Mouse (Mus musculus): ENCODE data around the gene Hbq1a. TPM values are rescaled to one million over a fixed set of nuclear protein-coding genes. Genes with fewer than 3 reads are reported as not detected.
"Not testable (repeated sequence)": the region's sequence is repeated elsewhere in the genome, so short reads cannot be mapped to it uniquely, and the experiment has no call there.

The Hbq1a gene
- not detected for polyA plus RNA-seq (2017; shearing (Covaris generic))

- not testable (repeated sequence) for ATAC-seq
These were observed at the start of gene Hbq1a for GRCm38 (mm10) chr11:32299865-32300264. Hbq1a (plus strand) TSS chr11:32300069.

- ATAC-seq = no peak
These were observed 48.7 kb upstream of the Hbq1a start for GRCm38 (mm10) chr11:32250880-32251763.

GRCm38 (mm10) chr11:32253121-32253520, 46.7 kb upstream of the Hbq1a start:
- ATAC-seq = no peak

- no peak for ATAC-seq
These were observed 43.7 kb upstream of the Hbq1a start for GRCm38 (mm10) chr11:32256146-32256545.

- no peak for ATAC-seq
These were observed 43.3 kb upstream of the Hbq1a start for GRCm38 (mm10) chr11:32256566-32256965.

GRCm38 (mm10) chr11:32262674-32263415, 37.0 kb upstream of the Hbq1a start:
- ATAC-seq = no peak

- ATAC-seq = no peak
These were observed 34.6 kb upstream of the Hbq1a start for GRCm38 (mm10) chr11:32265117-32265738.

- ATAC-seq = no peak
These were observed 33.7 kb upstream of the Hbq1a start for GRCm38 (mm10) chr11:32266194-32266593.

- no peak for ATAC-seq
These were observed 33.1 kb upstream of the Hbq1a start for GRCm38 (mm10) chr11:32266776-32267175.

- peak; percentile 96 for ATAC-seq
These were observed 32.5 kb upstream of the Hbq1a start, which contains the start of gene Nprl3 for GRCm38 (mm10) chr11:32267188-32267884. Nprl3 (minus strand) TSS chr11:32267707.

- ATAC-seq = no peak
These were observed 31.9 kb upstream of the Hbq1a start for GRCm38 (mm10) chr11:32267964-32268363.

GRCm38 (mm10) chr11:32268952-32269351, 30.9 kb upstream of the Hbq1a start:
- ATAC-seq = no peak

- no peak for ATAC-seq
These were observed 28.7 kb upstream of the Hbq1a start for GRCm38 (mm10) chr11:32271178-32271577.

- ATAC-seq = no peak
These were observed 23.5 kb upstream of the Hbq1a start, which contains the start of gene Hba-x for GRCm38 (mm10) chr11:32276347-32276746. Hba-x (plus strand) TSS chr11:32276400.

GRCm38 (mm10) chr11:32277736-32278457, 22.0 kb upstream of the Hbq1a start:
- no peak for ATAC-seq

- no peak for ATAC-seq
These were observed 21.4 kb upstream of the Hbq1a start for GRCm38 (mm10) chr11:32278458-32278957.

- no peak for ATAC-seq
These were observed 19.2 kb upstream of the Hbq1a start for GRCm38 (mm10) chr11:32280646-32281045.

- no peak for ATAC-seq
These were observed 18.3 kb upstream of the Hbq1a start for GRCm38 (mm10) chr11:32281416-32282144.

- ATAC-seq = not testable (repeated sequence)
These were observed 16.6 kb upstream of the Hbq1a start, which contains the start of gene Hba-a1 for GRCm38 (mm10) chr11:32283091-32283777. Hba-a1 (plus strand) TSS chr11:32283511.

- not testable (repeated sequence) for ATAC-seq
These were observed 15.3 kb upstream of the Hbq1a start for GRCm38 (mm10) chr11:32284582-32284981.
